Mouse (Mus musculus): ENCODE results near the gene Gp1bb. TPM values are rescaled to one million over a fixed set of nuclear protein-coding genes. Genes with fewer than 3 reads are reported as not detected.
A peak's percentile ranks its signal among the peaks of the same experiment; 100 is the strongest.

The Gp1bb gene
- polyA plus RNA-seq, 1 experiment from 2014 or later, result 1.6 TPM

GRCm38 (mm10) chr16:18585676-18586075 lies 36.5 kb downstream of the Gp1bb start:
- Histone ChIP-seq H3K36me3 (ENCODE audit: control insufficient read depth, insufficient read depth, low read length) (no peaks in the 10 kb centered on the region), H3K27me3 (replicated peaks; ENCODE audit: control insufficient read depth, insufficient read depth, low read length) (peaks cover 97% of the 10 kb centered on the region), H3K27ac (ENCODE audit: low read length) (no peak overlapping the region), H3K9me3 (ENCODE audit: control insufficient read depth, low read length) (no peaks in the 10 kb centered on the region), H3K4me2 (ENCODE audit: low read depth, low read length) (no peak overlapping the region), H3K4me1 (ENCODE audit: control insufficient read depth, insufficient read depth, low read length) (peaks cover 39% of the 10 kb centered on the region), H3K9ac (ENCODE audit: low read depth, low read length) (no peak overlapping the region), H3K4me3 (ENCODE audit: low read length) (0 out of 2 replicates have a peak overlapping the region, but pooled peaks have one; percentile 12)
- whole genome bisulfite sequencing, result 27% methylated on average over 10 of the region's 10 CpGs
- no peak for ATAC-seq

DNA sequence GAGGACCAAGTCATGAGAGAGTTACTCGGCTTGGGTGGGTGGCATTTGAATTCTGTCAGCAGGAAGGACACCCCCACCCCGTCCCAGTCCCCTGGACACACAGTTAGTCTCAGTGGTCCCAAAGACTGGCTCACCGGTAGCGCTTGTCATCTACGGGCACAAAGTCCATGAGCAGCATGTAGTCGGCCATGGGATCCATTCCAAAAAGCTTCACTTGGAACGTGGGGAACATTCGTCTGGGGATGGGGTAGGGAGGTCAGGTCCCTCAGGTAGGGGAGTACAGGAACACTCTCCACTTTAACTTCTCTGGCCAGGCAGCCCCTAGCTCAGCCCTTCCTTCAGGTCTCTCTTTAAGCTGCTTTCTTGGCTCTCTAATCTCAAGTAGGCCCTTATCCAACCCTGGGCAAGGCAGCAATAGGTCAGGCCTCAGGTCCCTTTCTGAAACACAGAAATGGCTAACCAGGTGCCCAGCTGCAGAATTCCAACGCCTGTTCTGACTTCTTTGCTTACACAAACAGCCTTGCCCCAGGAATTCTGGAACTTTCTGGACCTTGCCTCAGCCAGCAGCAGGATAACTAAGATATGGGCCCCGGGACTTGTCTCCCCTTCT lies 37.2 kb downstream of the Gp1bb start:
- WGBS, result 46% methylated on average over 10 of the region's 10 CpGs
- no peak overlapping the region for H3K4me2 ChIP-seq (ENCODE audit: low read depth, low read length)
- no peak for ATAC-seq

DNA sequence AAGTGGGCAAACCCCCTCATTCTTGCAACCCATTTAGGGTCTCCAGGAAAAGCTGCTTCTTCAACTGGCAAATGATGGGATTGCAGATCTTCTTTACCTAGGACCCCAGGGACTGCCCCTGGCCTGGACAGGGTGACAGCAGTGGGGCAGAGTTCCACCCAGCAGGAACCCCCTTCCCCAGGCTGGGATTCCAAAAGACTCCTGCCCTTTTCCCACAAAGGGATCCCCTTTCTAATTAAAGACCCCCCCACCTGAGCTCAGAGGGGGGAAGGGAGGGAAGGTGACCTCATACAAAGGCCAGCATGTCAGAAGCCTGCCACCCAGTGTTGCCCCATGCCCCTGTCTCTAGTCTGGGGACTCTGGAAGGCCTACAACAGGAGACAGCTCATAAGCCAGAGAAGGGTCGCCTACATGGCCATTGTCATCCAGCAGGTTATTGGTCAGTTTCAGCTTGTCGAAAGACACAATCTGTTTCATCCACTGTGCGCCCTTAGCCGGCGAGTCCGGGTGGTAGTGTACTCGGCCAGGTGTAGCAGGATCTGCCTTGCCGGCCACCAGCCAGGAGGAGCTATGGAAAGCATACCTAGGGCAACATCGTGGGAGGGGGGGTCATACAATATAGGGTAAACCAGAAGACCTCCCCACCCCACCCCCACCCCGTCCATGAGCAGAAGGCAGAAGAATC lies 38.4 kb downstream of the Gp1bb start:
- 47% methylated on average over 10 of the region's 10 CpGs for WGBS
- Histone ChIP-seq H3K27me3 (replicated peaks; ENCODE audit: control insufficient read depth, insufficient read depth, low read length) (peaks cover 94% of the 10 kb centered on the region), H3K4me2 (ENCODE audit: low read depth, low read length) (no peak overlapping the region)

More for the DNA sequence above, 37.2 kb downstream of the Gp1bb start:
- no peak overlapping the region for H3K4me3 ChIP-seq (ENCODE audit: low read length)
- H3K9me3 ChIP-seq (ENCODE audit: control insufficient read depth, low read length), result no peaks in the 10 kb centered on the region
- peaks cover 97% of the 10 kb centered on the region for H3K27me3 ChIP-seq (replicated peaks; ENCODE audit: control insufficient read depth, insufficient read depth, low read length)
- H3K36me3 ChIP-seq (ENCODE audit: control insufficient read depth, insufficient read depth, low read length), result no peaks in the 10 kb centered on the region
- peaks cover 33% of the 10 kb centered on the region for H3K4me1 ChIP-seq (ENCODE audit: control insufficient read depth, insufficient read depth, low read length)
- no peak overlapping the region for H3K9ac ChIP-seq (ENCODE audit: low read depth, low read length)
- H3K27ac ChIP-seq (ENCODE audit: low read length), result no peak overlapping the region

GRCm38 (mm10) chr16:18583169-18583568 lies 39.0 kb downstream of the Gp1bb start:
- Histone ChIP-seq H3K36me3 (ENCODE audit: control insufficient read depth, insufficient read depth, low read length) (no peaks in the 10 kb centered on the region), H3K27me3 (replicated peaks; ENCODE audit: control insufficient read depth, insufficient read depth, low read length) (peaks cover 89% of the 10 kb centered on the region), H3K27ac (ENCODE audit: low read length) (no peak overlapping the region), H3K4me2 (ENCODE audit: low read depth, low read length) (no peak overlapping the region), H3K9me3 (ENCODE audit: control insufficient read depth, low read length) (no peaks in the 10 kb centered on the region), H3K9ac (ENCODE audit: low read depth, low read length) (no peak overlapping the region), H3K4me1 (ENCODE audit: control insufficient read depth, insufficient read depth, low read length) (peaks cover 31% of the 10 kb centered on the region), H3K4me3 (ENCODE audit: low read length) (no peak overlapping the region)
- ATAC-seq, result no peak
- WGBS, result 34% methylated on average over 10 of the region's 10 CpGs

More for the DNA sequence above, 38.4 kb downstream of the Gp1bb start:
- Histone ChIP-seq H3K36me3 (ENCODE audit: control insufficient read depth, insufficient read depth, low read length) (no peaks in the 10 kb centered on the region), H3K27ac (ENCODE audit: low read length) (no peak overlapping the region), H3K9me3 (ENCODE audit: control insufficient read depth, low read length) (no peaks in the 10 kb centered on the region), H3K9ac (ENCODE audit: low read depth, low read length) (no peak overlapping the region), H3K4me1 (ENCODE audit: control insufficient read depth, insufficient read depth, low read length) (peaks cover 33% of the 10 kb centered on the region), H3K4me3 (ENCODE audit: low read length) (no peak overlapping the region)
- no peak for ATAC-seq

GRCm38 (mm10) chr16:18582426-18583148 lies 39.6 kb downstream of the Gp1bb start:
- no peak for ATAC-seq

GRCm38 (mm10) chr16:18581623-18582205 lies 40.5 kb downstream of the Gp1bb start:
- Histone ChIP-seq H3K9ac (ENCODE audit: low read depth, low read length) (peak overlapping the region; percentile 37; the same call in 1 of the 2 replicates), H3K4me3 (ENCODE audit: low read length) (peak overlapping the region; percentile 48), H3K27ac (ENCODE audit: low read length) (no peak overlapping the region), H3K4me1 (ENCODE audit: control insufficient read depth, insufficient read depth, low read length) (peaks cover 24% of the 10 kb centered on the region), H3K4me2 (ENCODE audit: low read depth, low read length) (peak overlapping the region; percentile 86), H3K9me3 (ENCODE audit: control insufficient read depth, low read length) (no peaks in the 10 kb centered on the region), H3K27me3 (replicated peaks; ENCODE audit: control insufficient read depth, insufficient read depth, low read length) (peaks cover 79% of the 10 kb centered on the region), H3K36me3 (ENCODE audit: control insufficient read depth, insufficient read depth, low read length) (no peaks in the 10 kb centered on the region)
- ATAC-seq, result peak; percentile 26
- under 1% methylated on average over 58 of the region's 66 CpGs for WGBS

More at GRCm38 (mm10) chr16:18582426-18583148, 39.6 kb downstream of the Gp1bb start:
- H3K9me3 ChIP-seq (ENCODE audit: control insufficient read depth, low read length), result no peaks in the 10 kb centered on the region
- peaks cover 25% of the 10 kb centered on the region for H3K4me1 ChIP-seq (ENCODE audit: control insufficient read depth, insufficient read depth, low read length)
- peak overlapping the region; percentile 37; the same call in 1 of the 2 replicates for H3K9ac ChIP-seq (ENCODE audit: low read depth, low read length)
- no peaks in the 10 kb centered on the region for H3K36me3 ChIP-seq (ENCODE audit: control insufficient read depth, insufficient read depth, low read length)
- WGBS, result 2% methylated on average over 67 of the region's 67 CpGs
- H3K4me3 ChIP-seq (ENCODE audit: low read length), result peak overlapping the region; percentile 48
- H3K27me3 ChIP-seq (replicated peaks; ENCODE audit: control insufficient read depth, insufficient read depth, low read length), result peaks cover 85% of the 10 kb centered on the region
- no peak overlapping the region for H3K27ac ChIP-seq (ENCODE audit: low read length)
- H3K4me2 ChIP-seq (ENCODE audit: low read depth, low read length), result peak overlapping the region; percentile 86

DNA sequence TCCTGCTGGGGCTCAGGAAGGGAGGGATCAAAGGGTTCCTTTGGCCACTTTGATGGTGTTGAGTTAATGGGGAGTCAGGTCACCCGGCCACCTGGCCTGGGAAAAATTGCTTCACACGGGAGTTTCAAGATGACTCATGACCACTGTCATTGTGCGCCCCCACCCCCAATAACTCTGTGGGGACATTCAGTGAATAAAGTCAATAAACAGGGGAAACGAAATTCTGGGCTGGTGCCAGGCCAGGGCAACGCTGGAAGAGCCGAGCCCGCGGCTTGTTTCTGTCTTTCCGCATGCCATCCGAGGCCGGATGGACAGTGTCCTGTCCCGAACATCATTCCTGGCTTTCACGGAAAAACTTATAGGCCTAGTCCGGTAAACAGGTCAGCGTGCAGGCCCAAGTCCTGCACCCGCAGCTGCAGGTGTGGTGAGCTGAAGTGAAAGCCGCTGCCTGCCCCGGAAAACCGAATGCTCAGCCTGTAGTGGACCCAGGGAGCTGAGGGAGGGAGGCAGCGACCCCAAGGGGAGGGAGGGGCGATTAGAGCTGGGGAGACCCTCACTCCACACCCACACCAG lies 41.1 kb downstream of the Gp1bb start:
- peak overlapping the region; percentile 86 for H3K4me2 ChIP-seq (ENCODE audit: low read depth, low read length)
- 0 out of 2 replicates have a peak overlapping the region, but pooled peaks have one; percentile 37 for H3K9ac ChIP-seq (ENCODE audit: low read depth, low read length)
- 5% methylated on average over 21 of the region's 21 CpGs for WGBS
- peaks cover 18% of the 10 kb centered on the region for H3K4me1 ChIP-seq (ENCODE audit: control insufficient read depth, insufficient read depth, low read length)
- no peak overlapping the region for H3K27ac ChIP-seq (ENCODE audit: low read length)
- no peaks in the 10 kb centered on the region for H3K9me3 ChIP-seq (ENCODE audit: control insufficient read depth, low read length)
- peaks cover 73% of the 10 kb centered on the region for H3K27me3 ChIP-seq (replicated peaks; ENCODE audit: control insufficient read depth, insufficient read depth, low read length)
- peak overlapping the region; percentile 48 for H3K4me3 ChIP-seq (ENCODE audit: low read length)
- H3K36me3 ChIP-seq (ENCODE audit: control insufficient read depth, insufficient read depth, low read length), result no peaks in the 10 kb centered on the region
- ATAC-seq, result no peak

DNA sequence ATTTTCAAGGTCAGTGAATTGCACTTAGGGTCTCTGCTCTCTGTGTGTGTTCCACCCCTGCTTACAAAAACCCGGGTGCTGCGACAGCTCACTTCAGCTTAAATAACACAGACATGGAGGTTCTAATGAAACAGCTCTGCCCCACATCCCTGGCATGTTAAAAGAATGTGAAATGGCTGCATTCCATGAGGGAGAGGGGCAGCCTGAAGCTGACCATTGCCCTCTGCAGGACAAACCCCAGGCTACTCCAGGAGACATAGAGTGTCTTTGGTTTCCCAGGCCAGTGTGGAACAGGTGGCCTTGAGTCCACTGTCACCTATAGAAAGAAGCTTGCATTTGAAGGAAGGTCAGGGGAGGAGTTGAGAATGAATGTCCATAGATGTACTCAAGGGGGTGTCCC lies 41.8 kb downstream of the Gp1bb start:
- Histone ChIP-seq H3K27ac (ENCODE audit: low read length) (no peak overlapping the region), H3K27me3 (replicated peaks; ENCODE audit: control insufficient read depth, insufficient read depth, low read length) (peaks cover 66% of the 10 kb centered on the region), H3K4me2 (ENCODE audit: low read depth, low read length) (no peak overlapping the region), H3K9ac (ENCODE audit: low read depth, low read length) (no peak overlapping the region), H3K4me3 (ENCODE audit: low read length) (no peak overlapping the region), H3K36me3 (ENCODE audit: control insufficient read depth, insufficient read depth, low read length) (no peaks in the 10 kb centered on the region), H3K4me1 (ENCODE audit: control insufficient read depth, insufficient read depth, low read length) (peaks cover 16% of the 10 kb centered on the region), H3K9me3 (ENCODE audit: control insufficient read depth, low read length) (no peaks in the 10 kb centered on the region)
- no peak for ATAC-seq
- 16% methylated on average over 2 of the region's 2 CpGs for WGBS

Measured in intestine, embryonic 16.5 days (tissue).